Mouse (Mus musculus) spleen, adult 18-20 months (tissue): ENCODE measurements around the gene Olfr1259.
"Not testable (repeated sequence)": the region's sequence is repeated elsewhere in the genome, so short reads cannot be mapped to it uniquely, and the experiment has no call there.

Experiments
- DNase-seq, 2 experiments: peaks; one replicate each; pipeline ENCODE4 v3.0.0; 2022; ENCODE audit warnings: mixed read lengths in 2 of 2

Gene Olfr1259

DNA sequence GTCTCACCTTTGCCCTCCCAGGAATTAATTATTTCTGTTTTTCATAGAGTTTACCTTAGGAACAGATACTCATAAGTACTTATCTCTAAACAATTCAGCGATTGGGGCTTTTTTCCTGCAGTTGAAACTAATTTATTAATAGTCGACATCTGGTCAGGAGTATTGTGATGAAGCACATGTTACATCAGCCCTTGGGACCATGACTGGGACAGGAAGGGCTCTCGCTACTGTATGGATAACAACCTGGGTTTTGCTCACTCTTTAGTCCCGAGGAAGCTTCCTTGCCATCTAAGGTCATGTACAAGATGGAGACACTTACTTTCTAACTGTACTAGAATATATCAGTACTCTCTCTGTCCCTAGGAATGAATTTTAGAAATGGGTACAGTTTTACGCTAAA is at the start of gene Olfr1259:
Gene Olfr1259, minus strand, starts transcription at position 101 of the 400 bp plus-strand sequence.
- no peak for DNase-seq

DNA sequence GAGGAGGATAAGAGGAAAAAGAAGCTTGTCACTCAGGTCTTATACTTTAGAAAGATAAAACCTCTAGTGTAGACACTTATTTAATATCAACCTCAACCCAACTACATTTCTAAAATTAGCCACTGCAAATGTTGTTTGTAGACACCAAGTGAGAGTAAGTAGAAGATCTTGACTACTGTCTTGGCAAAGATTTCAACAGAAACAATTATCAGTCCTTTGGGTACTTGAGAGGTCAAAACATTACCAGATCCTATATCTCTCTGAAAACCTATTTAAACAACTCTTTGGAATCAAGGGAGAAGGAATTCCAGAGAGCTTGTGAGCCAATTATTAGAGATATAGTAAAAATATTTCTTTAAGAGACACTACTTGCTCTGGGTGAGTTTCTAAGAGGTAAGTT is 42.5 kb upstream of the Olfr1259 start, which contains the start of gene Olfr1261:
Gene Olfr1261, plus strand, starts transcription at position 301 of the 400 bp plus-strand sequence.
- DNase-seq, result no peak

GRCm38 (mm10) chr2:89977709-89978108 is 29.2 kb upstream of the Olfr1259 start:
- DNase-seq, result no peak

GRCm38 (mm10) chr2:89974184-89974583 is 25.7 kb upstream of the Olfr1259 start, which contains the start of gene Olfr1260:
Gene Olfr1260, plus strand, starts transcription at chr2:89974340.
- DNase-seq, result no peak

GRCm38 (mm10) chr2:89927009-89927408 is 21.5 kb downstream of the Olfr1259 start, which contains the start of gene Olfr1258:
Gene Olfr1258, plus strand, starts transcription at chr2:89927309.
- DNase-seq, result no peak

DNA sequence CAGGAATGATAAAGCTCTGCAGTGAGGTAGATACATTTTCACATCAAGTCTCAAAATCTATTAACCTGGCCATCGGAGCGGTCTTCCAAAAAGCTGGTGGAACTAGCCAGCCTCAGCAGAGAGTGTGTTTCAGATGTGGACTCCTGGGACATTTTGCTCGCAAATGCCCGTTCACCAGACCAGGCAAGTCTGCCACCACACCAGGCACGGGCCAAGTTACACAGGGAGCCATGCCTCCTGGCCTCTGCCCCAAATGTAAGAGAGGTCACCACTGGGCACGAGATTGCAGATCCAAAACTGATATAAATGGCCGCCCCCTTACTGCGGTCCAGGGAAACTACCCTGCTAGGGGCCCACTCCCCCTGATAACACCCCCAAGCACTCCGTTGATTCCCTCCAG is 35.8 kb downstream of the Olfr1259 start:
- not testable (repeated sequence) for DNase-seq
